Mouse (Mus musculus) urinary bladder, postnatal 25 days (tissue): Measurements from ENCODE around the gene Zbed4.
"Not testable (repeated sequence)": the region's sequence is repeated elsewhere in the genome, so short reads cannot be mapped to it uniquely, and the experiment has no call there.

Experiments
- DNase-seq: peaks from one replicate; pipeline ENCODE4 v3.0.0; 2022; ENCODE audit warnings: low spot score

Zbed4 gene

GRCm38 (mm10) chr15:88738466-88738865 lies 13.0 kb upstream of the Zbed4 start:
- DNase-seq: no peak

DNA sequence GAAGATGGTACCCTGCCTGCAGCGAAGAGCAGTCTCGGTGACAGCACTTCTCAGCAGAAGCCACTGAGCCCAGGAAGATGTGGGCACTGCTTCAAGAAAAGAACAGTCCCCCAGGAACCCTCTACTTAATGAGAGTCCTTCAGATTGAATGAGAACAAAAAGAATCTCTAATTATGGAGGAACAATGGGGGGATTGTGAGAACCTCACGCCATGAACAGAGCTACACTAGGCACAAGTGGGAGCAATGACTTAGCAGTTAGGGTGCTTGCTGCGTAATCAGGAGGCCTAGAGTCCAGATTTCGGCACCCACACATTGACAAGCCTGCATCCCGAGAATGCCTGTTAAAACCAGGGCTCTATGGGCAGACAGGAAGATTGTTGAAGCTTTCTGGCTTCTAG lies 10.1 kb upstream of the Zbed4 start:
- DNase-seq: no peak

DNA sequence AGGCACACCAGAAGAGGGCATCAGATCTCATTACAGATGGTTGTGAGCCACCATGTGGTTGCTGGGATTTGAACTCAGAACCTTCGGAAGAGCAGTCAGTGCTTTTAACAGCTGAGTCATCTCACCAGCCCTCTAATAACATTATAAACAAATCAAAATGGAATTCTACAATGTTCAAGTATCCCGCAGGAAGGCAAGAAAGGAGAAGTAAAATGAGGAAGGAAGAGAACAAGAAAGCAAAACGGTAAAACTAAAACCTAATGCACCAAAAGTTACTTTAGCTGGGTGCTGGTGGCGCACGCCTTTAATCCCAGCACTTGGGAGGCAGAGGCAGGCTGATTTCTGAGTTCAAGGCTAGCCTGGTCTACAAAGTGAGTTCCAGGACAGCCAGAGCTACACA lies 8.1 kb upstream of the Zbed4 start:
- DNase-seq: not testable (repeated sequence)

DNA sequence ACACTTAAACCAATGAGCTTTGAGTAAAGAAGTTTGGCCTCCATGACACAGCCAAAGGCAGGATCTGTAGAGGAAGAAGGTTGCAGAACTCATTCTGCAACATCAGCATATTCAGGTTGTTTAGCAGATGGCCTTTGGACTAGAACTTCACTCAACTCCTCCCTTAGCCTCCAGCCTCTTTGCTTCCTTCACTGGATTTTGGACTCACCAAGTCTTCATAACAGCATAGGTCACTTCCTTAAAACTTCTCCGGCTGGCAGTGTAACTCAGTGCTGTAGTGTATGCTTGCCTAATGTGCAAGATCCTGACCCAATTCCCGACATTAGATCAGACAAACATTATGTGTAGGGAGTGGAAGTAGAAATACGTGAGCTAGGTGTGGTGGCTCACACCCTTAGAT lies 6.1 kb upstream of the Zbed4 start:
- no peak for DNase-seq

DNA sequence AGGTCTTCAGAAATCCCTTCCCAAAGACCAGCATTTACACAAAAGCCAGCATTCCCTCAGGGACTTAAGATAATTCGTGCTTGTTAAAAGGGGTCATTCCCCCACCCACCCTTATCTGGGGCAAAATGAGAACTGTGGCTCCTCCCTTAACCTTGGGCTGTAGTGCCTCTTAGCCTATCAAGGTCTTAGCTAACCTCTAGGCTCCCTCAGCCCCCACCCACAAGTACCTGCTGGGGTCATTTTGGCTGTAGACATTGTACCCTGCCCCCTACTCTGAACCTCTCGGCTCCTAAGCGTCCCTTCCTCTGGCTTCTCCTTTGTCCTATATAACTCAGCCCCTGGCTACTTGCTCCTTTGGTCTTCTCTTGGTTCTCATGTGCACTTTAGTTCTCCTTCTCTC lies 5.5 kb upstream of the Zbed4 start:
- no peak for DNase-seq

DNA sequence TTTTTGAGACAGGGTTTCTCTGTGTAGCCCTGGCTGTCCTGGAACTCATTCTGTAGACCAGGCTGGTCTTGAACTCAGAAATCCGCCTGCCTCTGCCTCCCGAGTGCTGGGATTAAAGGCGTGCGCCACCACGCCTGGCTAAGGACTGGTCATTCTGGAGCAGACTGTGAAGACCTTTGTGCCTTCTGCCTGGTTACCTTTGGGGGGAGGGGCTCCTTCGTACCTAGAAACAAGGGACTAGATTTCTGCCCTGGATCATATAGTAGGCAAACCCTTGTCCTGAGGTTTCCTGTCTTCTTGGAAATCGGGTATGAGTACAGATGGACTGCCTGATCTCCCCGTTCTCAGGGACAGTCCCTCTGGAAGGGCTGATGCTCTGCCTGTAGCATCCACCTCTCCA lies 1.8 kb upstream of the Zbed4 start:
- not testable (repeated sequence) for DNase-seq

- no peak for DNase-seq
Observed at GRCm38 (mm10) chr15:88750032-88750431, 1.4 kb upstream of the Zbed4 start.

DNA sequence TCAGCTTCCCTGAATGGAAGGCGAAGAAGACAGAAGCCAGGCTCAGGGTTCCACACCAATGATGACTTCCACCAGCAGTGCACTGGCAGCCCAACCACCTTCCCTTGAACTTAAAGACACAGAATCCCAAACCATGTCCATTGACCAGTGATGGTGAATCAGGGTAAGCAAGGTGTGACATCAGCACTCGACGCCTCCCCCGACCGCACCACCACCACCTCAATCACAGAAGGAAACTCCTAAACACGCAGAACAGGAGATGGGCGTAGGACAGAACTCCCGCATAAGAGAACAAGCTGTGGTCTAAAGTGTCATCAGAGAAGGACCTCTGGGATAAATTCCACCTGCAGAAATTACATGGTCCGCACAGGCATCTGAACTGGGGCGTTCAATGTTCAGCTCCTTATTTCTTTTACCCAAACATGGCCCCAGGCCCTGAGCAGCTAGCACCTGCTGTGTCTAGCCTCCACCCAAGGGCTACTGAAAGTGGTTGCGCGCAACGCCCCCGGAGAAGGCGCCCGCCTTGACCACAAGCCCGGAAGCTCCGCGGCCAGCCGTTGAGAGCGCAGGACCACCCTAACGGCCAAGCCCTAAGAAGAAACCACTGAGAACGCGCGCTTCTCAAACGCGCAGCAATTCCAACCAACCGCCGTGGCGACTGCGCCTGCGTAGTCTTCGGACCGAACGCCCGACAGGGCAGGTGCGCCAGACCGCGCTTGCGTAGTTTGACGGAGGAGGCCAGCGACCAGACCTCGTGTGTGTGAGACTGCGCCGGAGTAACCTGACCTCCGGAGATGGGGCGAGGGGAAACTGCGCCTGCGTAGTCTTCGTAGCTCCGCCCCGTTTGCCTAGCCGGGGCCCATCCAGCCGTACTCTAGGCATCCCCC lies 540 bp upstream of the Zbed4 start:
- DNase-seq: peak; percentile 96

GRCm38 (mm10) chr15:88752403-88752733 lies 908 bp downstream of the Zbed4 start:
- DNase-seq: no peak

DNA sequence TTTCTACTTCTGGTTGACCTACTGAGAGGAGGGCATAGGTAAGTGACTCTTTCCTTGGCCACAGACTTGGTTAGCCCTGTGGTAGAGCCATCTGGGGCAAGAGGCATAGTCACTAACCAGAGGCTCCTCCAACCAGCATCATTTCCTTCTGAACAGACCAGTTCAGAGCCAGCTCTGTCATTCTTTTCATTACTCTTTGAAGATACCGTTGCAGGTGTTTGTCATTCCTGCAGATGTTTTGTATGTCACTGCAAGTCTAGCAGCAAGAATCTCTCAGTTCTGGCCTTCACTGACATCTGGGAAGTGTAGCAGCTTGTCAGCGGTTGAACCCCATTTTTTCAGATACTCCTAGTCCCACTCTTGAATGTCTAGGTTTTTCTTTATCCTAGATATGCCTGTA lies 3.4 kb downstream of the Zbed4 start:
- DNase-seq: no peak

DNA sequence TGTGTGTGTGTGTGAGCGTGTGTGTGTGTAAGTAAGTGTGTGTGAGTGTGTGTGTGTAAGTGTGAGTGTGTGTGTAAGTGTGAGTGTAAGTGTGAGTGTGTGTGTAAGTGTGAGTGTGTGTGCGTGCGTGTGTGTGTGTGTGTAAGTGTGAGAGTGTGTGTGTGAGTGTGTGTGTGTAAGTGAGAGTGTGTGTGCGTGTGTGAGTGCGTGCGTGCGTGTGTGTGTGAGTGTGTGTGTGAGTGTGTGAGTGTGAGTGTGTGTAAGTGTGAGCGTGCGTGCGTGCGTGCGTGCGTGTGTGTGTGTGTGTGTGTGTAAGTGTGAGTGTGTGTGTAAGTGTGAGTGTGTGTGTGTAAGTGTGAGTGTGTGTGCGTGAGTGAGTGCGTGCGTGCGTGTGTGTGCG lies 4.3 kb downstream of the Zbed4 start:
- no peak for DNase-seq

DNA sequence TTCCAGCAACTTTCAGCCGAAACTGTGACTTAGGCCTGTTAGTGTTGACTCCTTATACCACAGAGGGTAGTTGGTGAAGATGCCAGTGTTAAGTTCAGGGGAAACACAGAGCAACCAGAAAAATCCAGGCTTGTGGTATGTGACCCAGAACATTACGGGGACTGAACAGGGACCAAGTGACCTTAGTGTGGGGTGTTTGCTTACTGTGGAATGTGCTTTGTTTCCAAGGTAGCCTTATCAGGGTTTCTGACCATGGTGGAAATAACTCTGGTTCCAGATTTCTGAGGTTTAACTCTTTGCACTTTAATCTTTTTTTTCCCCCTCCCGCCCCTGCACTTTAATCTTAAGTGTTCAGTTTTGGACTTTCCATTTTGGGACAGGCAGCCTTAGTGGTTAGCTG lies 6.6 kb downstream of the Zbed4 start:
- no peak for DNase-seq

DNA sequence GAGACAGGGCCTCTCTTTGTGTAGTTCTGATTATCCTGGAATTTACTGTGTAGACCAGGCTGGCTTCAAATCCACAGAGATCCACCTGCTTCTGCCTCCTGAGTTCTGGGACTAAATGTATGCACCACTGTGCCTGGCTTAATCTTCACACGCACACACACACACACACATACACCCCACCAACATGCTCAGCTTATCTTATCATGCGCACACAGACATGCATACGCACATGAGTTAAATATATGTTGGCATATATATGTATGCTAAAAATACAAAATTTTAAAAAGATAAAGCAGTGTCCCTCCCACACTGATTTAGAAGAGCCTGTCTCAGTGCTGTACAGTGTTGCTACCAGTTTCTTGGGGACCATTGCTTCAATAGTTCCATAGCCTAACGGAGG lies 10.1 kb downstream of the Zbed4 start:
- DNase-seq: no peak

- DNase-seq: not testable (repeated sequence)
Observed at GRCm38 (mm10) chr15:88766139-88766538, 14.7 kb downstream of the Zbed4 start.

DNA sequence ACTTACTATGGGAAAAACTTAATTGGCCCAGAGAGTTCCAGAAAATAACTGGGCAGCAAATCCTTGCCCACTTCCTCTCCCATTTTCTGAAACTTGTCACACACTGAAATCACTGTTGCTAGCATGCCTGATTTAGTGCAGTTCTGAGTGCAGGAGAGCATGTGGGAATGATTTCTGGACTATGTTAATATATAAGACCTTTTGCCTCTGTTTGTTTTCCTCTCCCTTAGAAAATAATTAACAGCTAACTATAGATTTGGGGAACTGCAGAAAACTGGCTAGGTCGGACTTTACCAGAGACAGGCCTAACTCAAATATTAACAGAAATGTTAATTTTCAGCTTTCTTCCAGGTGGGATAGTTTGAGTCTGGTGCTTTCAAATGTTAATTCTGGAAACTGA lies 17.1 kb downstream of the Zbed4 start:
- DNase-seq: no peak

DNA sequence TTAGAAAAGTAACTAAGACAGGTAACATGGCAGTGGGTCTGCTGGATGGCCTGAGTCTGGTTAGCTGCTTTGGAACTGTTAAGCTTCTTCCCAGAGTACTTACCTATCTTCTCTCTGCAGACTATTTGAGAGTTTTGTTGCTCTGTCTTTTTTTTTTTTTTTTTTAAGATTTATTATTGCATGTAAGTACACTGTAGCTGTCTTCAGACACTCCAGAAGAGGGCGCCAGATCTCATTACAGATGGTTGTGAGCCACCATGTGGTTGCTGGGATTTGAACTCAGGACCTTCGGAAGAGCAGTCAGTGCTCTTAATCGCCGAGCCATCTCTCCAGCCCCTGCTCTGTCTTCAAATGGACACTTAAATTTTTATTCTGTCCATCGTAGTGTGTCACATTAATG lies 23.2 kb downstream of the Zbed4 start:
- not testable (repeated sequence) for DNase-seq

DNA sequence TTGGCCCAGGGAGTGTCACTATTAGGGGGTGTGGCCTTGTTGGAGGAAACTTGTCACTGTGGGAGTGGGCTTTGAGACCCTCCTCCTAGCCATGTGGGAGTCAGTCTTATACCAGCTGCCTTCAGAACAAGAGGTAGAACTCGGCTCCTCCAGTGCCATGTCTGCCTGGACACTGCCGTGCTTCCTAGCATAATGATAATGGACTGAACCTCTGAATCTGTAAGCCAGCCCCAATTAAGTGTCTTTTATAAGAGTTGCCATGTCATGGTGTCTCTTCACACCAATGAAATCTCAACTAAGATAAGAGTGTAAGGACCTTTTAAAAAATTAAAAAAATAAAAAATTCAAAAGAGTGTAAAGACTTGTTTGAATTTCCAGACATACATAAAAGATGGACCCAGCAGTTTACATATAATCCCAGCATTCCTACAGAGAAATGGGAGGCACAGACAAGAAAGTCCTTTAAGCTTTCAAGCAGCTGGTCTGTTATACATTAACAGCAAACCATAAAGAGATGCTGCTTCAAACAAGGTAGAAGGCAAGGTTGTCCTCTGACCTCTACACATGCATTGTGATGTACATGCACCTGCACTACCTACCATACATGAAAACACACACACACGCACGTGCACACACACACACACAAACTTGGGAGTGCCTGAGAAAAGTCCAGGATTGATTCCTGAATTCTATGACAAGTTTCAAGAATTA lies 40.8 kb downstream of the Zbed4 start:
- no peak for DNase-seq

- not testable (repeated sequence) for DNase-seq
Observed at GRCm38 (mm10) chr15:88794729-88795128, 43.3 kb downstream of the Zbed4 start.

DNA sequence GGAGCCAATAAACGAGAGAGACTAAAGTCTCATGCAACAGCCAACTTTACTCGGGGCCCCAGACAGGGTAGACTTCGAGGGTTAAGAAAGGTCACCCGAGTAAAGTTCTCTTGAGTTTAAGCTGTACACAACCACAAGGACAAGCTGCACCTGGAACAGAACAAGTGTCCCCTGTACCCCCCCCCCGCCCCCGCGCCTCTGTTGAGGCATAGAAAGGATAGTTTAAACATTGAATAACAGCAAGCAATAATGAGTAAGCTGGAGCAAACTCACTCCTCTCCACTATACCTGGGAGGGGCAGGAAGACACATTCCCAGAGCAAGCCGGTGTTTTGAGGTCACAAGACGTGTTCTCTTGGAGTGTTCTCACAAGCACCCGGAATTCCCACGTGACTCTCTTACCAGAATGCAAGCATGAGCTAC lies 48.5 kb downstream of the Zbed4 start:
- no peak for DNase-seq

DNA sequence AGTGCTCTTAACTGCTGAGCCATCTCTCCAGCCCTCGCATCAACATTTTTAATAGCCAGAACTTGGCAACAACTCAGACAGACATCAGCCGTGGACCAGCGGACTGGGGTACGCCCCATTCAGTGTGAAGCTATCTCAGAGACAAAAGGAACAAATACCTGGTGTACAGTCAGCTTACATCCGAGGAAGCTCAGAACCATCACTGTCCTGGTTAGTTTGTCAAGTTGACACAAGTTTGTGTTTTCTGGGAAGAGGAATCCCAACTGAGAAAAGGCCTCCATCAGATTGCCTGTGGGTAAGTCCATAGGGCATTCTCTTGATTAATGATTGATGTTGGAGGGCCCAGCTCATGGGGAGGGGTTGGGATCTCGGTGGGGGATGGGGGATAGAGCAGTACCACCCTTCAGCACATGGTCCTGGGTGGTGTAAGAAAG lies 49.5 kb downstream of the Zbed4 start:
- DNase-seq: no peak

DNA sequence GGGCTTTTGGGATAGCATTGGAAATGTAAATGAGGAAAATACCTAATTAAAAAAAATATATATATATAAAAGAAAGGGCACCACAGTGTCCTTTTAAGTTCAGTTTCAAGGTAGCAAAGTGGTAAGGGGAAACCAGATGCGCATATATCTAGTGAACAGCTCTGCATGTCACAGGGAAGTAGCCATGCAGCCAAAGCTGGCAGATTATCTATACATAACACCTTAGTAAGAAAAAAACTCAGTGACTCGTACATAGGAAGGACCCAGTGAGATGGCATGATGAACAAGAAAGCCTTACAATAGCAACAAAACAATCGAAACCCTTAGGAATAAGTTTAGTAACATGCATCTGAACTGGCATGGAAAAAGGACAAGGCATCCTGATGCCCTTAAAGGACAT lies 50.4 kb downstream of the Zbed4 start:
- DNase-seq: no peak

DNA sequence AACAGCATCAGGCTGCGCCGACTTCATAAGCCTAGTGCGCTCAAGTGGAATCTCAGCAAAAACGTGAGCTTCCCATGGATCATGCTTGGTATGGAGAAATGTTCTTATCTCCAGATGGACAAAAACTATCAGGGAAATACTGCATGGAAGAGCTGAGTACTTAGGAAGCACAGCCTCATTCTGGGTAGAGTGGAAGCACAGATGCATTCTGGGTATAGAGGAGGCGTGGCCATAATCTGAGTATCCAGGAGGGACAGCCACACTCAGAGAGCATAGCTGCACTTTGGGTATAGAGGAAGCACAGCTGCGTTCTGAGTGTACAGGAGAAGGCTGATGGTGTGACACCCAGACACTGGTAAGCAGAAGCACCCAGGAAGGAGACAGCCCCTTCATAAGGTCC lies 50.9 kb downstream of the Zbed4 start:
- no peak for DNase-seq

DNA sequence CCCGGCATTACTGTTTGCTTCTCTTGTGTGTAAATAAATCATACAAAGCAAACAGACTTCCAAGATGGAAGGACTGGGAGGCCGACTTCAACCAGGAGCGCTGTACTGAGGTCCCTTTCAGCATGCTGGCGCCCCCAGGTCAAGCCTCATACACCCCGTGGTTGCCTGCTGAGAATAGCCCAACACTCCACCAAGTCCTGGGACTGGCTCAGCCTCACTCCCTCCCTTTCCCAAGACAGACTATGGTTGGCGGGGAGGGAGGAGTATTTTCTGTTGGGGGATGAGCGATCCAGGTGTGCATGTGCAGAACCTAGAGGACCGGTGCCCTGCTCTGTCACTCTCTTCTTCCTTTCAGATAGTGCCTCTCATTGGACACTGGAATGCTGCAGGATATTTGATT lies 56.7 kb downstream of the Zbed4 start:
- no peak for DNase-seq

DNA sequence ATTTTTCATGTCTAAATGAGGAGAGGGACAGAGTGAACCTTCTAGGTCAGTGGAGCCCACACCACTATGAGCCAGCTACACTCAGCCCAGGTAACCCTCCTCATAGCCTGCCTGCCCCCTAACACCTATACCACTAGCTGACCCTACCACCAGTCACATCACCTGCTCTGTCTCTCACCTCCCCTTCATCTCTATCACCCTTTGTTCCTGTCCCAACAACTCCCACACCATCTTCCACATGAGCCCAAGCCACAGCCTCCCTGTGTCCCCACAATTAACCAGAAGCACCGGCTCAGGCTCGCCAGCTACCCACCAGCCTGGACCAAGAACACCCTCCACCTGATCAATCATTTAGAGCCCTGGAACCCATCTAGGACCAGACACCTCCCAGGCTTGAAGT lies 58.9 kb downstream of the Zbed4 start:
- DNase-seq: no peak
